Mouse (Mus musculus) myocyte (in vitro differentiated cells): ENCODE data around the gene Trappc4. TPM values are rescaled to one million over a fixed set of nuclear protein-coding genes. Genes with fewer than 3 reads are reported as not detected.
"Not testable (repeated sequence)": the region's sequence is repeated elsewhere in the genome, so short reads cannot be mapped to it uniquely, and the experiment has no call there.

ENCODE experiments used
- H3K27me3 ChIP-seq: one replicate; pipeline ENCODE4 v1.6.1; 2011; ENCODE audit not compliant: control insufficient read depth, insufficient read depth, insufficient read length
- H3K36me3 ChIP-seq: one replicate; pipeline ENCODE4 v1.6.1; 2011; ENCODE audit not compliant: control insufficient read depth, insufficient read depth
- H3K4me2 ChIP-seq: one replicate; pipeline ENCODE4 v1.6.1; 2011; ENCODE audit warnings: low read depth, control low read depth
- H3K4me3 ChIP-seq: one replicate; pipeline ENCODE4 v1.5.1; 2011; ENCODE audit warnings: mild to moderate bottlenecking, control low read depth, moderate library complexity
- H3K79me2 ChIP-seq: one replicate; pipeline ENCODE4 v1.6.1; 2011; ENCODE audit not compliant: control insufficient read depth, insufficient read depth
- H3ac ChIP-seq: one replicate; pipeline ENCODE4 v1.6.1; 2011; ENCODE audit not compliant: control insufficient read depth, insufficient read length
- CEBPB ChIP-seq: IDR thresholded peaks from 2 replicates; pipeline ENCODE4 v1.6.1; 2011; ENCODE audit warnings: mild to moderate bottlenecking, moderate library complexity; ENCODE audit not compliant: poor library complexity, insufficient read depth, severe bottlenecking
- E2F4 ChIP-seq: IDR thresholded peaks from one replicate; pipeline ENCODE4 v1.6.1; 2011; ENCODE audit warnings: mild to moderate bottlenecking, control low read depth, moderate library complexity; ENCODE audit not compliant: insufficient read depth
- MAX ChIP-seq: IDR thresholded peaks from one replicate; pipeline ENCODE4 v1.6.1; 2011; ENCODE audit warnings: low read depth, mild to moderate bottlenecking, control low read depth
- MYOD1 ChIP-seq, 3 experiments: IDR thresholded peaks; one replicate each; pipeline ENCODE4 v1.6.1; 2011; ENCODE audit warnings: control low read depth in 2 of 3, low read depth in 2 of 3, mild to moderate bottlenecking in 2 of 3, moderate library complexity in 1 of 3; ENCODE audit not compliant: insufficient read length in 2 of 3, control insufficient read depth in 1 of 3
- MYOG ChIP-seq, 3 experiments: IDR thresholded peaks; one replicate each; pipeline ENCODE4 v1.6.1; 2011; ENCODE audit warnings: control low read depth in 2 of 3, low read depth in 2 of 3, mild to moderate bottlenecking in 2 of 3; ENCODE audit not compliant: insufficient read length in 2 of 3, control insufficient read depth in 1 of 3, insufficient read depth in 1 of 3
- POLR2A ChIP-seq: IDR thresholded peaks from one replicate; pipeline ENCODE4 v1.6.1; 2011; ENCODE audit warnings: low read depth, mild to moderate bottlenecking, control low read depth, moderate library complexity; ENCODE audit not compliant: insufficient read length
- POLR2AphosphoS2 ChIP-seq: IDR thresholded peaks from one replicate; pipeline ENCODE4 v1.6.1; 2011; ENCODE audit warnings: low read depth, control low read depth; ENCODE audit not compliant: insufficient read length
- REST ChIP-seq: IDR thresholded peaks from one replicate; pipeline ENCODE4 v1.6.1; 2011; ENCODE audit warnings: mild to moderate bottlenecking, control low read depth, moderate library complexity; ENCODE audit not compliant: insufficient read depth, insufficient read length
- SRF ChIP-seq: IDR thresholded peaks from one replicate; pipeline ENCODE4 v1.6.1; 2011; ENCODE audit warnings: low read depth; ENCODE audit not compliant: control insufficient read depth, insufficient read length
- TCF12 ChIP-seq: IDR thresholded peaks from one replicate; pipeline ENCODE4 v1.6.1; 2011; ENCODE audit warnings: mild to moderate bottlenecking, control low read depth; ENCODE audit not compliant: poor library complexity, insufficient read depth, severe bottlenecking
- TCF3 ChIP-seq: IDR thresholded peaks from one replicate; pipeline ENCODE4 v1.6.1; 2011; ENCODE audit warnings: low read depth, control low read depth; ENCODE audit not compliant: insufficient read length
- USF1 ChIP-seq: IDR thresholded peaks from one replicate; pipeline ENCODE4 v1.6.1; 2011; ENCODE audit warnings: low read depth, mild to moderate bottlenecking, control low read depth, moderate library complexity
- polyA plus RNA-seq: library from polyadenylated mRNA; unstranded; fragments of >200 nt; fragmentation: generic; extraction: Trizol; gene quantifications from one replicate; pipeline ENCODE4 v1.2.1, GENCODE M21; 2012; ENCODE audit warnings: missing spikeins

Gene Trappc4
- polyA plus RNA-seq, result 119 TPM

DNA sequence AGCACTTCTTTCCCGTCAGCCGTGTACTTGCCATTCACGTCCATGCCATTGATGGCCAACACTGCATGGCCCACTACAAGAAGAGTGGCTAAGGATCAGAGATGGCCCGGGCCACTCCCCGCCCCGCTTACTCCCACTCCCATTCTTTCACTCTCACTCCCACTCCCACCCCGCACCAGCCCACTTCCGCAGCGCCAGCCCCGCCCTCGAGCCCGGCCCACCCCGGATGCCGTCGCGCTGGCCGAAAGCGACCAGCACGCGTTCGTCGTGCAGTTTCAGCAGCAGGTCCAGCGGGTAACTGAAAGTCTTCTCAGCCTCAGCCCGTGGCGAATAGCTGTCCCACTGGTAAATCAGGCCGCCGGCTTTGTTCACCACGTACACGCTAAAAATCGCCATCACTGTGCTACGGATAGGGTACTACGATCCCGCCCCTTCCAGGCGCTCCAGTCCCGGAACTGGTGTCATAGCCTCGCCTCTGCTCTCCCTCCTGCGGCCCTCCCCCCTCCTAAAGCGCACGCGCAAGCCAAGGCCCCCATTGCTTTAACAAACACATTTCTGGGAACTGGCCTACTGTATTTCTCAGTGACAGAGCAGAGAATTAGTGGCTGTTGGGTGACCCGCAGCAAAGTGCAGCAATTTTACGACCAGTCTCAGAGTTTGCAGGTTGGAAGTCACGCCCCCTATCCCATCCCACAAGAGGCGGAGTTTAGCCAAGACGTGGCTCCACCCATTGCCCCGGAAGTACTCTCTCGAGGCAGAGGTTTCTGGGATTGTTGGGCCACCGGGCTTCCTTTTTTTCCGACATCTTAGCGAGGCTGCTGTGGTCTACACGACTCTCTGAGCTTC, at the start of gene Trappc4, which contains the start of gene Rps25:
TSS of gene Trappc4 (minus strand) at position 695 of the 846 bp plus-strand sequence.
TSS of gene Rps25 (plus strand) at position 234 of the 846 bp plus-strand sequence.
- Histone ChIP-seq H3K27me3 (no peaks in the 10 kb centered on the region), H3ac (peak within 1 kb of the TSS; percentile 54), H3K4me3 (peak within 1 kb of the TSS; percentile 97), H3K36me3 (peaks cover 47% of the 10 kb centered on the region), H3K4me2 (peak within 1 kb of the TSS; percentile 93), H3K79me2 (peaks cover 48% of the 10 kb centered on the region)
- TF ChIP-seq POLR2AphosphoS2 (peak; percentile 54), SRF (peak; percentile 11), TCF3 (no peak), USF1 (no peak), MYOD1 (IDR thresholded peaks at IDR 0.05; ENCODE audit: control insufficient read depth in 1 of 3, insufficient read length in 2 of 3, low read depth in 2 of 3) (no peak), E2F4 (no peak), MYOG (IDR thresholded peaks at IDR 0.05; ENCODE audit: control insufficient read depth in 1 of 3, insufficient read depth in 1 of 3, insufficient read length in 2 of 3, low read depth in 2 of 3) (no peak), REST (no peak), MAX (no peak), CEBPB (no peak), TCF12 (no peak), POLR2A (peak; percentile 71)

DNA sequence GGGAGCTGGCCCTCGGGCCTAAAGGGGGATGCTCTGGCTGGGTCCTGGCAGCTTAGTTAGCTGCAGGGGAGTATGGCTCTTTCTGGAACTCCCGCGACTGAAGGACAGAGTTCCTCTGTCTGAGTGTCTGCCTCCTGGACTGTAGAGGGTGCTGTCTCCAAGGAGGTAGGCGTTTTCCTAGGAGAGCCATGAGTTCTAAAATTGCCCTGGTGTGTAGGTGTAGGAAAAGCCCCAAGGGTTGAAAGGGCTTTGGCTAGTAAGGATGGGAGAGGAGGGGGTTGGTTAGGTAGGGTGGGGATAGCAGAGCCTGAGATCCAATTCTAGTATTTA, 47.5 kb upstream of the Trappc4 start, which contains the start of gene Upk2:
TSS of gene Upk2 (minus strand) at position 86 of the 330 bp plus-strand sequence.
- Histone ChIP-seq H3K27me3 (peaks cover 32% of the 10 kb centered on the region), H3K36me3 (no peaks in the 10 kb centered on the region)

DNA sequence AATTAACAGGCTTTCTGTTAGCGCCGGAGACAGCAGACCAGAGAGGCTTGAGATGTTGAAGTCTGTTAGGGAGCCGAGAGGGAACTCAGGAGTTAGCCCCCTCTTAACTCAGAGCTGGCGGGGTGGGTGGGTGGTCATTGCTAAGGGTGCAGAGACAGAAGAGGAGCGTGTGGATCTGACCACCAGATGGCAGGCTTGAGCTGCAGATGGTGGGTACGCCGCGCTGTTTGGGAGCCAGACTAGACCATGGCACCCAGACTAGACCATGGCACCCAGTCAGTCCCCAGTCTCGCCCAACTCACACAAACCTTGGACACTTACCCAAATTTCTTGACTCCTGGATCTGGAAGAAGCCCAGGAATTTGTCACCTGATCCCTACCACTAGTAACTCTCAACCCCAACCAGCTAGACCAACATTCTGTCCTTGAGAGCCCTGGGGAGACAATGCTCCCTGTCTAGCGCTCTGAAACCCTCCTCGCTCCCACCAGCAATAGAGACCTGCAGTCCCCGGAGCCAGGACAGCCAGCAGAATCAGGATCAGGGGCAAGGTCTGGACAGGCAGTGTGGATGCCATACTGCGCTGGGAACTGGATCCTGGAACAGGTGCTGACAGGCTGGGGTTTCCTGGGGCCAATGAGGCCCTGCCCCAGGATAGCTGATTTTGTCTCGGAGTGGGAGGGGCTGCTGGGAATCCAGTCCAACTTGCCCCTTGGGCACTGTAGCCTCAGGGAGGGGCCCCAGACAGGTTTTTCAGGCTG, 46.9 kb upstream of the Trappc4 start:
- peaks cover 32% of the 10 kb centered on the region for H3K27me3 ChIP-seq
- no peak overlapping the region for H3ac ChIP-seq
- no peak overlapping the region for H3K4me2 ChIP-seq
- no peak overlapping the region for H3K4me3 ChIP-seq
- no peak for TF ChIP-seq MAX
- TF ChIP-seq MYOG (IDR thresholded peaks at IDR 0.05; ENCODE audit: control insufficient read depth in 1 of 3, insufficient read depth in 1 of 3, insufficient read length in 2 of 3, low read depth in 2 of 3), result no peak
- no peak for TF ChIP-seq SRF
- no peak for TF ChIP-seq REST
- no peak for TF ChIP-seq TCF12
- TF ChIP-seq POLR2A, result no peak
- TF ChIP-seq MYOD1 (IDR thresholded peaks at IDR 0.05; ENCODE audit: control insufficient read depth in 1 of 3, insufficient read length in 2 of 3, low read depth in 2 of 3), result no peak
- TF ChIP-seq TCF3, result no peak
- TF ChIP-seq POLR2AphosphoS2, result no peak
- TF ChIP-seq CEBPB, result no peak
- no peak for TF ChIP-seq USF1
- TF ChIP-seq E2F4, result no peak
- H3K36me3 ChIP-seq, result no peaks in the 10 kb centered on the region
- no peaks in the 10 kb centered on the region for H3K79me2 ChIP-seq

More for the DNA sequence above, 47.5 kb upstream of the Trappc4 start, which contains the start of gene Upk2:
- TF ChIP-seq REST (no peak), CEBPB (no peak), MYOG (IDR thresholded peaks at IDR 0.05; ENCODE audit: control insufficient read depth in 1 of 3, insufficient read depth in 1 of 3, insufficient read length in 2 of 3, low read depth in 2 of 3) (no peak), TCF12 (no peak), USF1 (no peak)
- Histone ChIP-seq H3K79me2 (no peaks in the 10 kb centered on the region), H3K4me2 (no peak within 1 kb of the TSS), H3ac (no peak within 1 kb of the TSS), H3K4me3 (no peak within 1 kb of the TSS)

DNA sequence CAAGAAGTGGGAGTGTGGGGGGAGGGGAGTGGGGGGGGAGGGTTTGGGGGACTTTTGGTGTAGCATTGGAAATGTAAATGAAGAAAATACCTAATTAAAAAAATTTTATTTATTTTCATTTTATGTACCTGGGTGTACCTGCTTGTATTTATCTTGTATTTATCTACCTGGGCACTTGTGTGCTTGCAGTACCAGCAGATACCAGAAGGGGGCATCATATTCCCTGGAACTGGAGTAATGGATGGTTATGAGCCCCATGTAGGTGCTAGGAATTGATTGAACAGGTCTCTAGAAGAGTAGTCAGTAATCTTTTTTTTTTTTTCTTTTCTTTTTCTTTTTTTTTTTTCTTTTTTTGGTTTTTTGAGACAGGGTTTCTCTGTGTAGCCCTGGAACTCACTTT, 43.0 kb upstream of the Trappc4 start:
- Histone ChIP-seq H3K4me3 (no peak overlapping the region), H3K27me3 (peaks cover 3% of the 10 kb centered on the region), H3ac (no peak overlapping the region), H3K4me2 (no peak overlapping the region), H3K79me2 (no peaks in the 10 kb centered on the region), H3K36me3 (no peaks in the 10 kb centered on the region)
- no peak for TF ChIP-seq E2F4

DNA sequence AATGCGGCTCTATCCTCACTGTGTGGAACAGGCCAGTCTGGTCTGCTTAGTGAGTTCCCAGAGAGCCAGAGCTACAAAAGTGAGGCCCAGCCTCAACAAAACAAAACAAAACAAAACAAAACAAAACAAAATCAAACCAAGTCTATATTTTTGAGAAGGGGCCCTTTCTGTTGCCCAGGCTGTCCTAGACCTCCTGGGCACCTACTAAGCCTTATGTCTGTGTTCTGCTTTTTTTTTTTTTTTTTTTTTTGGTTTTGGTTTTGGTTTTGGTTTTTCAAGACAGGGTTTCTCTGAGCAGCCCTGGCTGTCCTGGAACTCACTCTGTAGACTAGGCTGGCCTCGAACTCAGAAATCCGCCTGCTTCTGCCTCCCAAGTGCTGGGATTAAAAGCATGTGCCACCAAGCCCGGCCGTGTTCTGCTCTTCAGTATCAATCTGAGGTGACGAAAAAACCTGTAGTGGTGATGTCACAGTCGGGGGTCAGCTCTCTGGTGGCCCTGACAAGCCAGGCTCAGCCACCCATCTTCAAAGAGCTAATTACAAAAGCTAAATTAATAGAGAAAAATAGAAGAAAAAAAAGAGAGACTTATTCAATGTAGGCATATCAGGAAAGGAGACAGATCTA, 37.1 kb upstream of the Trappc4 start:
- not testable (repeated sequence) for H3ac ChIP-seq, H3K79me2 ChIP-seq, H3K36me3 ChIP-seq, H3K4me3 ChIP-seq, H3K4me2 ChIP-seq, H3K27me3 ChIP-seq
